Mouse (Mus musculus): ENCODE results near the gene Asb11. TPM values are rescaled to one million over a fixed set of nuclear protein-coding genes. Genes with fewer than 3 reads are reported as not detected.
A peak's percentile ranks its signal among the peaks of the same experiment; 100 is the strongest.

Gene Asb11
- polyA plus RNA-seq, 1 experiment from 2014 or later: not detected

- ATAC-seq (ENCODE audit: low FRiP score, low TSS enrichment) (no peak), DNase-seq (no peak)
- no peak overlapping the region for H3K4me2 ChIP-seq (ENCODE audit: low read length)
- H3K4me1 ChIP-seq (ENCODE audit: control insufficient read depth, insufficient read depth, low read length): peaks cover 3% of the 10 kb centered on the region; the same call in 1 of the 2 replicates
- no peak overlapping the region for H3K27ac ChIP-seq (replicated peaks; ENCODE audit: low read depth, low read length)
- no peak overlapping the region for H3K4me3 ChIP-seq (replicated peaks; ENCODE audit: low read depth, low read length)
- no peaks in the 10 kb centered on the region for H3K9me3 ChIP-seq (ENCODE audit: control insufficient read depth, low read length)
- no peak overlapping the region for H3K9ac ChIP-seq (replicated peaks; ENCODE audit: low read length)
- H3K36me3 ChIP-seq (ENCODE audit: control insufficient read depth, insufficient read depth, low read length): no peaks in the 10 kb centered on the region
- no peaks in the 10 kb centered on the region for H3K27me3 ChIP-seq (ENCODE audit: control insufficient read depth, insufficient read depth, low read length)
These were observed 18.8 kb upstream of the Asb11 start for GRCm38 (mm10) chrX:164418008-164418407.

DNA sequence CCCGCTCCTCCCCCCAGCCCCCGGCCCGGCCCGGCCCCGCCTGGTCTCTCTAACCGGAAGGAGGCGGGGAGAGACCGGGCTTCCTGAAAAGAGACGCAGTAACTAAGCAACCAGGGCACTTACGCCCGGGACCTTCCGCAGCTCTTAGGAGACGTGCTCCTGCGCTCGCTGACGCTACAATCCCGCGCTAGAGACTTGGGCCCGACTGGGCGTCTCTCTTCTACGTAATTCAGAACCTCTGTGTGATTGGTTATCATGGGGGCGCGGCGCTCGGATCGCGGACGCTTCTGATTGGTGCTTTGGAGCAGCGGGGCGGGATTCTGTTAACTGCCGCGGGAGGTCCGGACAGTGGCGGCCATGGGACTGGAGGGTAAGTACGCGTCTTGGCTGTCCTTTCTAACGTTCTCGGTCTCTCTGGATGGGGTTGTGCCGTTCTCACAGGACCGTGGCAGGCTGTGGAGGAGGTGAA, 17.3 kb upstream of the Asb11 start, which contains the start of gene Piga:
Piga (plus strand) TSS at position 317 of the 469 bp plus-strand sequence.
- DNase-seq: peak; percentile 95

GRCm38 (mm10) chrX:164419955-164420354, 16.8 kb upstream of the Asb11 start:
- H3K4me1 ChIP-seq (ENCODE audit: control insufficient read depth, insufficient read depth, low read length): peaks cover 3% of the 10 kb centered on the region; the same call in 1 of the 2 replicates
- H3K27ac ChIP-seq (replicated peaks; ENCODE audit: low read depth, low read length): peak overlapping the region; percentile 37; the same call in 1 of the 2 replicates
- H3K9me3 ChIP-seq (ENCODE audit: control insufficient read depth, low read length): no peaks in the 10 kb centered on the region
- peak; percentile 18; the same call in 1 of the 2 replicates for ATAC-seq (ENCODE audit: low FRiP score, low TSS enrichment)
- peak overlapping the region; percentile 59 for H3K4me2 ChIP-seq (ENCODE audit: low read length)
- no peaks in the 10 kb centered on the region for H3K36me3 ChIP-seq (ENCODE audit: control insufficient read depth, insufficient read depth, low read length)
- WGBS: 21% methylated on average over 13 of the region's 13 CpGs
- H3K9ac ChIP-seq (replicated peaks; ENCODE audit: low read length): peak overlapping the region; percentile 55
- no peaks in the 10 kb centered on the region for H3K27me3 ChIP-seq (ENCODE audit: control insufficient read depth, insufficient read depth, low read length)
- no peak for DNase-seq
- H3K4me3 ChIP-seq (replicated peaks; ENCODE audit: low read depth, low read length): peak overlapping the region; percentile 49

More for the DNA sequence above, 17.3 kb upstream of the Asb11 start, which contains the start of gene Piga:
- 29% methylated on average over 40 of the region's 40 CpGs for WGBS
- Histone ChIP-seq H3K27ac (replicated peaks; ENCODE audit: low read depth, low read length) (peak within 1 kb of the TSS; percentile 37; the same call in 1 of the 2 replicates), H3K4me3 (replicated peaks; ENCODE audit: low read depth, low read length) (peak within 1 kb of the TSS; percentile 49), H3K27me3 (ENCODE audit: control insufficient read depth, insufficient read depth, low read length) (no peaks in the 10 kb centered on the region), H3K9ac (replicated peaks; ENCODE audit: low read length) (peak within 1 kb of the TSS; percentile 55), H3K9me3 (ENCODE audit: control insufficient read depth, low read length) (no peaks in the 10 kb centered on the region), H3K4me2 (ENCODE audit: low read length) (peak within 1 kb of the TSS; percentile 59), H3K4me1 (ENCODE audit: control insufficient read depth, insufficient read depth, low read length) (peaks cover 3% of the 10 kb centered on the region; the same call in 1 of the 2 replicates), H3K36me3 (ENCODE audit: control insufficient read depth, insufficient read depth, low read length) (no peaks in the 10 kb centered on the region)
- ATAC-seq (ENCODE audit: low FRiP score, low TSS enrichment): peak; percentile 99

GRCm38 (mm10) chrX:164420518-164420917, 16.3 kb upstream of the Asb11 start:
- no peak for ATAC-seq (ENCODE audit: low FRiP score, low TSS enrichment)
- H3K9ac ChIP-seq (replicated peaks; ENCODE audit: low read length): no peak overlapping the region

GRCm38 (mm10) chrX:164424821-164425220, 12.0 kb upstream of the Asb11 start:
- H3K9me3 ChIP-seq (ENCODE audit: control insufficient read depth, low read length): no peaks in the 10 kb centered on the region
- DNase-seq (no peak), ATAC-seq (ENCODE audit: low FRiP score, low TSS enrichment) (no peak)
- H3K4me2 ChIP-seq (ENCODE audit: low read length): no peak overlapping the region
- no peak overlapping the region for H3K9ac ChIP-seq (replicated peaks; ENCODE audit: low read length)
- H3K36me3 ChIP-seq (ENCODE audit: control insufficient read depth, insufficient read depth, low read length): no peaks in the 10 kb centered on the region
- H3K27me3 ChIP-seq (ENCODE audit: control insufficient read depth, insufficient read depth, low read length): no peaks in the 10 kb centered on the region
- H3K4me3 ChIP-seq (replicated peaks; ENCODE audit: low read depth, low read length): no peak overlapping the region
- peaks cover 3% of the 10 kb centered on the region; the same call in 1 of the 2 replicates for H3K4me1 ChIP-seq (ENCODE audit: control insufficient read depth, insufficient read depth, low read length)
- no peak overlapping the region for H3K27ac ChIP-seq (replicated peaks; ENCODE audit: low read depth, low read length)
- 74% methylated on average over 1 of the region's 1 CpGs for WGBS

More at GRCm38 (mm10) chrX:164420518-164420917, 16.3 kb upstream of the Asb11 start:
- Histone ChIP-seq H3K27me3 (ENCODE audit: control insufficient read depth, insufficient read depth, low read length) (no peaks in the 10 kb centered on the region), H3K27ac (replicated peaks; ENCODE audit: low read depth, low read length) (no peak overlapping the region), H3K36me3 (ENCODE audit: control insufficient read depth, insufficient read depth, low read length) (no peaks in the 10 kb centered on the region), H3K4me1 (ENCODE audit: control insufficient read depth, insufficient read depth, low read length) (peaks cover 3% of the 10 kb centered on the region; the same call in 1 of the 2 replicates), H3K4me2 (ENCODE audit: low read length) (peak overlapping the region; percentile 59), H3K9me3 (ENCODE audit: control insufficient read depth, low read length) (no peaks in the 10 kb centered on the region), H3K4me3 (replicated peaks; ENCODE audit: low read depth, low read length) (peak overlapping the region; percentile 49)
- 61% methylated on average over 3 of the region's 3 CpGs for WGBS
- no peak for DNase-seq

- no peak for DNase-seq
- no peaks in the 10 kb centered on the region for H3K4me1 ChIP-seq (ENCODE audit: control insufficient read depth, insufficient read depth, low read length)
- no peaks in the 10 kb centered on the region for H3K27me3 ChIP-seq (ENCODE audit: control insufficient read depth, insufficient read depth, low read length)
- 94% methylated on average over 4 of the region's 4 CpGs for WGBS
- no peak for ATAC-seq (ENCODE audit: low FRiP score, low TSS enrichment)
- no peak overlapping the region for H3K4me3 ChIP-seq (replicated peaks; ENCODE audit: low read depth, low read length)
- no peak overlapping the region for H3K4me2 ChIP-seq (ENCODE audit: low read length)
- 0 out of 2 replicates have a peak, but pooled peaks cover 2% of the 10 kb centered on the region for H3K36me3 ChIP-seq (ENCODE audit: control insufficient read depth, insufficient read depth, low read length)
- H3K9ac ChIP-seq (replicated peaks; ENCODE audit: low read length): no peak overlapping the region
- H3K27ac ChIP-seq (replicated peaks; ENCODE audit: low read depth, low read length): no peak overlapping the region
- H3K9me3 ChIP-seq (ENCODE audit: control insufficient read depth, low read length): no peaks in the 10 kb centered on the region
These were observed 9.5 kb upstream of the Asb11 start for GRCm38 (mm10) chrX:164427295-164427694.

GRCm38 (mm10) chrX:164428224-164428623, 8.6 kb upstream of the Asb11 start:
- WGBS: 89% methylated on average over 2 of the region's 2 CpGs
- H3K4me3 ChIP-seq (replicated peaks; ENCODE audit: low read depth, low read length): no peak overlapping the region
- no peaks in the 10 kb centered on the region for H3K9me3 ChIP-seq (ENCODE audit: control insufficient read depth, low read length)
- ATAC-seq (ENCODE audit: low FRiP score, low TSS enrichment): no peak
- H3K27ac ChIP-seq (replicated peaks; ENCODE audit: low read depth, low read length): no peak overlapping the region
- 0 out of 2 replicates have a peak, but pooled peaks cover 2% of the 10 kb centered on the region for H3K36me3 ChIP-seq (ENCODE audit: control insufficient read depth, insufficient read depth, low read length)
- no peaks in the 10 kb centered on the region for H3K27me3 ChIP-seq (ENCODE audit: control insufficient read depth, insufficient read depth, low read length)
- no peaks in the 10 kb centered on the region for H3K4me1 ChIP-seq (ENCODE audit: control insufficient read depth, insufficient read depth, low read length)
- DNase-seq: no peak
- H3K9ac ChIP-seq (replicated peaks; ENCODE audit: low read length): no peak overlapping the region
- no peak overlapping the region for H3K4me2 ChIP-seq (ENCODE audit: low read length)

DNA sequence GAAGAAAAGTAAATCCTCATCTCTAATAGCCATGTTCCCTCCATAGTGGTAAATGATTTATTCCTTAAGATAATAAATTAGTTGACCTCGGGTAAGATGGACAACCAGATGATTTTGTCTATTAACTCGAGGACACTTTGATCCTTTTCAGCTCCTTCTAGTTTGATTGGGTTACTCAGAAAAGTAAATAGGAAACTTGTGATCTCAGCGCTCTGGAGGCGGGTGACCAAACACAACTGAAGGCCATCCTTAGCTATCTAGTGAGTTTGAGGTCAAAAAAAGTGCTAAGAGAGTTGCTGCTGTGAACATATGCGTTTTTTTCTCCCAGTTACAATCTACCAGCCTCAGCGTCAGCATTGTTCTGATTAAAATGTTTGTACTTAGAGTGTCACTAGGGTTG, 6.2 kb upstream of the Asb11 start:
- Histone ChIP-seq H3K36me3 (ENCODE audit: control insufficient read depth, insufficient read depth, low read length) (0 out of 2 replicates have a peak, but pooled peaks cover 2% of the 10 kb centered on the region), H3K27ac (replicated peaks; ENCODE audit: low read depth, low read length) (no peak overlapping the region), H3K9ac (replicated peaks; ENCODE audit: low read length) (no peak overlapping the region), H3K4me1 (ENCODE audit: control insufficient read depth, insufficient read depth, low read length) (no peaks in the 10 kb centered on the region), H3K9me3 (ENCODE audit: control insufficient read depth, low read length) (no peaks in the 10 kb centered on the region), H3K27me3 (ENCODE audit: control insufficient read depth, insufficient read depth, low read length) (no peaks in the 10 kb centered on the region), H3K4me3 (replicated peaks; ENCODE audit: low read depth, low read length) (no peak overlapping the region), H3K4me2 (ENCODE audit: low read length) (no peak overlapping the region)
- ATAC-seq (ENCODE audit: low FRiP score, low TSS enrichment) (no peak), DNase-seq (no peak)
- WGBS: 88% methylated on average over 6 of the region's 6 CpGs

DNA sequence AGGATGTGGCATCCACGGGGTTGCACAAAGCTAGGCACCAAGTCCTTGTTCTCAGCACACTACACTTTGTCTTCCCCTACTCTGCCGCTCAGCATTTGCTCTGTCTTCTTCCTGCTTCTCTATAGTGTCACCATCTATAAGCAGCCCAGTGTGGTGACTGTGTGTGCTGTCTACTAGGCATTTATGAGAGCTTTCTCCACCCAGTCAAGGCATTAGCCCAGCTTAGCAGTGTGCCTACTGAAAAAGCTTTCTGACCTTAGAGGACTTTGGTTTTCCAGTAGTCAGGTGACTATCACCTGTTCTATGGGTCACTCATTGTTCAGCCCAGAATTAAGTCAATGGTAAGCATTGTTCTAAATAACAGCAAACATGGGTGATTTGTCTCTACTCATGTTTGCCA, 5.7 kb upstream of the Asb11 start:
- Histone ChIP-seq H3K27ac (replicated peaks; ENCODE audit: low read depth, low read length) (no peak overlapping the region), H3K4me2 (ENCODE audit: low read length) (no peak overlapping the region), H3K4me3 (replicated peaks; ENCODE audit: low read depth, low read length) (no peak overlapping the region), H3K9ac (replicated peaks; ENCODE audit: low read length) (no peak overlapping the region), H3K9me3 (ENCODE audit: control insufficient read depth, low read length) (no peaks in the 10 kb centered on the region), H3K36me3 (ENCODE audit: control insufficient read depth, insufficient read depth, low read length) (0 out of 2 replicates have a peak, but pooled peaks cover 2% of the 10 kb centered on the region), H3K4me1 (ENCODE audit: control insufficient read depth, insufficient read depth, low read length) (no peaks in the 10 kb centered on the region), H3K27me3 (ENCODE audit: control insufficient read depth, insufficient read depth, low read length) (no peaks in the 10 kb centered on the region)
- no peak for ATAC-seq (ENCODE audit: low FRiP score, low TSS enrichment)
- WGBS: 93% methylated on average over 2 of the region's 2 CpGs
- DNase-seq: no peak

Measured in midbrain, embryonic 14.5 days (tissue).